Mouse (Mus musculus): ENCODE data around the gene Aoah.

DNA sequence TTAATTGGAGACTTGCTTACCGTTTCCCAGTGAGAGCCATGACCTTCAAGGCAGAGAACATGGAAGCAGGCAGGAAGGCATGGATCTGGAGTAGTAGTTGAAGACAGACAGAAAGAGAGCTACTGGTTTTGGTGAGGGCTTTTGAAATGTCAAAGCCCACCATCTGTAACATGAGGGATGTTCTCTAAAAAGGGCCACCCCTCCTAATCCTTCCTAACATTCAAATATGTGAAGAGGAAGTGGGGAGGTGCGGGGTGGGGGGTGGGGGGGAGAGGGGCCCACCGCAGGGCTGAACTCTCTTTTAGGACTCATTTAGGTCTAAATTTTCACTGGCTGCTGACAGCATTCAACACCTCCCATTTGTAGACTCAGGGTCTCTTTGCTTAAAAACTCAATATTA is 5.9 kb downstream of the Aoah start:
- no peak for TF ChIP-seq MYOD1 (IDR thresholded peaks at IDR 0.05; ENCODE audit: control insufficient read depth in 1 of 3, insufficient read length in 2 of 3, low read depth in 2 of 3)
- no peak for TF ChIP-seq POLR2A (IDR thresholded peaks at IDR 0.05; ENCODE audit: insufficient read length, low read depth)
- no peak for TF ChIP-seq CEBPB (IDR thresholded peaks at IDR 0.05; ENCODE audit: insufficient read depth, poor library complexity, severe bottlenecking)
- TF ChIP-seq USF1 (IDR thresholded peaks at IDR 0.05; ENCODE audit: low read depth), result no peak
- no peak for TF ChIP-seq REST (IDR thresholded peaks at IDR 0.05; ENCODE audit: insufficient read depth, insufficient read length)
- no peak for TF ChIP-seq TCF12 (IDR thresholded peaks at IDR 0.05; ENCODE audit: insufficient read depth, poor library complexity, severe bottlenecking)

Data from myocyte (in vitro differentiated cells).